Mouse (Mus musculus): Measurements from ENCODE around the gene Samd4. TPM values are rescaled to one million over a fixed set of nuclear protein-coding genes. Genes with fewer than 3 reads are reported as not detected.

Samd4 gene
- polyA plus RNA-seq, 1 experiment from 2014 or later: 14.8 TPM

DNA sequence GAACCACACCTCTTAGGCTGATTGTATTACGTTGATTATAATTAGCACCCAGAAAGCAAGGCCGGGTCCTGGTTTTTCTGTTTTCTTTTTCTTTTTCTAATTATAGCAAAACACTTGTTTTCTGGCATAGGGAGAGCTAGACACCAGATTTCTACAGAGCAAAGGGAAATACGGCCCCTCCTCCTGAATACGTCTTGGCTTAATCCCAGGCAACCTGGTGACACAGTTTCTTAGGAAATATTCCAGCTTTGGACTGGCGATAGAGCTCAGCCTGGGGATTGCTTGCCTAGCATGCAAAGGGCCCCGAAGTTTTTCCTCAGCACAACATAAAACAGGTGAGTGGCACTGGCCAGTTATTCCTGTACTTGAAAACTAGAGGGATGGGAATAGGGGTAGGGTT lies 31.7 kb downstream of the Samd4 start:
- Histone ChIP-seq H3K9me3 (no peaks in the 10 kb centered on the region), H3K4me2 (replicated peaks) (no peak overlapping the region), H3K36me3 (peaks cover 4% of the 10 kb centered on the region), H3K4me3 (no peak overlapping the region), H3K27ac (no peak overlapping the region), H3K9ac (no peak overlapping the region), H3K4me1 (peaks cover 7% of the 10 kb centered on the region), H3K27me3 (no peaks in the 10 kb centered on the region)
- WGBS: 74% methylated on average over 6 of the region's 6 CpGs
- ATAC-seq (ENCODE audit: low FRiP score, low read depth): no peak

DNA sequence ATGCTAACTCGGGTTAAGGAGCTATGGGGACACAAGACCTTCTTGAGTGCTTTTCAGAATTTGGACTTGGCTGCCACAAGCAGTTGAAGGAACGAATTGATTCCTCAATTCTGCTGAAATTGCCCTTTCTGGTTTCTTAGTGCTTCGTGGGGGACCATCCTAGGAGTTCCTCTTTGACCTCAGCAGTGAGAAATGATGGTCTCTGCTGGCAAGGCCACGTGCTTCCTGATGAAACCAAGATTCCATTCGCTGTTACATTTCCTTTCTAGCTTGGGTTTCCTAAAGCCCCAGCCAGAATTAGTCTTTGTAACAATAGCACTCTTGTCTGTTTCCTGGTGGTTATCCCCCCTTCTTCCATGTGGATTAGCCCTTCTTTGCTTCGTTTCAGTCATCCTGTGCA lies 32.9 kb downstream of the Samd4 start:
- Histone ChIP-seq H3K4me2 (replicated peaks) (no peak overlapping the region), H3K9me3 (no peaks in the 10 kb centered on the region), H3K4me1 (peaks cover 13% of the 10 kb centered on the region), H3K27me3 (no peaks in the 10 kb centered on the region), H3K36me3 (no peaks in the 10 kb centered on the region; the same call in 1 of the 2 replicates), H3K27ac (0 out of 2 replicates have a peak overlapping the region, but pooled peaks have one; percentile 6), H3K4me3 (no peak overlapping the region), H3K9ac (no peak overlapping the region)
- no peak for ATAC-seq (ENCODE audit: low FRiP score, low read depth)
- 70% methylated on average over 6 of the region's 6 CpGs for WGBS

DNA sequence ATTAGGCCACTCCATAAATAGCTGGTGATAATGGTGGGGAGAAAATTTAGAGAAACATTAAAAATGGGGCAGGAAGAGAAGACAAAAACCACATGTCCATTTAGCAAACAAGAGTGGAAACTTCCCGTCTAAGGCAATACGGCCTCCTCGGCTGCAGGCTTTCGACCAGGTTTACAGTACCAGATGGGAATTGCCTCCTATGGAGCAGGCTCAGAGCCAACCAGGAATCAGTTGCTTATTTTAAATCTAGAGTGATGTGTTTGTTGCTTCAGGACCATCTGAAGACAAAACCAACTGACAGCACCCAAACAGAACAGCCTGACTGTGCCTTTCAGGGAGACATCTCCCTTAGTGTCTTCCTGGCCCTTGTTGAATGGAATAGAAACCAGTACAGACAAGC lies 33.9 kb downstream of the Samd4 start:
- no peaks in the 10 kb centered on the region for H3K36me3 ChIP-seq
- no peaks in the 10 kb centered on the region for H3K27me3 ChIP-seq
- 59% methylated on average over 4 of the region's 4 CpGs for WGBS
- no peak overlapping the region for H3K27ac ChIP-seq
- no peak overlapping the region for H3K4me3 ChIP-seq
- no peak overlapping the region for H3K4me2 ChIP-seq (replicated peaks)
- no peak overlapping the region for H3K9ac ChIP-seq
- H3K4me1 ChIP-seq: peaks cover 17% of the 10 kb centered on the region
- ATAC-seq (ENCODE audit: low FRiP score, low read depth): no peak
- no peaks in the 10 kb centered on the region for H3K9me3 ChIP-seq

DNA sequence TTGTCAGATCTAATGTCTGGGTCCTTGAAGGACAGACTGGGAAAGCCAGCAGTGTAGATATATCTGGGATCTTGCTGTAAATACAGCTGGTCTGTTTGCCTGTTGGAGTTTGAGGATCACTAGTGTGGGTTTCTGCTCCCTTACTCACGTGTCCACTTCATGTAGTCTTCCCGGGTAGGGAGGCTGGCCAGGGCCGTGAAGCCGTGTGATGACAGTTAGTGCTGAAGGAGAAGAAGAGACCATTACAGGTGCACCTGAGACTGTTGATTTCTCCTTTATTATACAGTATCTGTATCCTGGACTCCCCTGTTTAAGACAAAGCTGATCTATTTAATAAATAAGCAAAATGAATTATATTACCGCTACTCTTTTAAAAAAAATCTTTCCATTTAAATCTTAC lies 34.5 kb downstream of the Samd4 start:
- H3K4me1 ChIP-seq: peaks cover 17% of the 10 kb centered on the region
- WGBS: 92% methylated on average over 5 of the region's 5 CpGs
- no peak overlapping the region for H3K27ac ChIP-seq
- no peaks in the 10 kb centered on the region for H3K9me3 ChIP-seq
- ATAC-seq (ENCODE audit: low FRiP score, low read depth): no peak
- no peaks in the 10 kb centered on the region for H3K36me3 ChIP-seq
- H3K4me3 ChIP-seq: no peak overlapping the region
- H3K4me2 ChIP-seq (replicated peaks): no peak overlapping the region
- H3K27me3 ChIP-seq: no peaks in the 10 kb centered on the region
- no peak overlapping the region for H3K9ac ChIP-seq

DNA sequence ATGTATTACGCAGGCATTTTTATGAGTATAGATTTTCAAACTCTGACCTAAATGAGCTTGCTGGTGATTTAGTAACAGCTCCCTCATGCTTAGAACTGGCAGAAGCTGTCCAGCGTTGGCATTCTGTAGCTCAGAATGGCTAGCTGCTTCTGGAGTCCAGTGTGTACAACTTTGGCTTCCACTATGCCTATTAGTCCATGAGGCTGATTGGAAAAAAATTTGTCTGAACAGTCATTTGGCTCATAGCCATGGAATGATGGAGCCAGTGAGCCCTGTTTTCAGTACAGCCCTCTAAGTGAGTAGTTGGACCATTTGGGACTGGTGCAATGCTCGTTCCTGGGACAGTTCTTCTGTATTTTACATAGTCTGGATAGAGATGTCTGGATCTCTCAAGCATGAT lies 34.9 kb downstream of the Samd4 start:
- peaks cover 17% of the 10 kb centered on the region for H3K4me1 ChIP-seq
- H3K9ac ChIP-seq: no peak overlapping the region
- ATAC-seq (ENCODE audit: low FRiP score, low read depth): no peak
- no peak overlapping the region for H3K4me3 ChIP-seq
- no peak overlapping the region for H3K4me2 ChIP-seq (replicated peaks)
- no peaks in the 10 kb centered on the region for H3K27me3 ChIP-seq
- H3K36me3 ChIP-seq: no peaks in the 10 kb centered on the region
- 82% methylated on average over 3 of the region's 3 CpGs for WGBS
- H3K9me3 ChIP-seq: no peaks in the 10 kb centered on the region
- H3K27ac ChIP-seq: no peak overlapping the region

DNA sequence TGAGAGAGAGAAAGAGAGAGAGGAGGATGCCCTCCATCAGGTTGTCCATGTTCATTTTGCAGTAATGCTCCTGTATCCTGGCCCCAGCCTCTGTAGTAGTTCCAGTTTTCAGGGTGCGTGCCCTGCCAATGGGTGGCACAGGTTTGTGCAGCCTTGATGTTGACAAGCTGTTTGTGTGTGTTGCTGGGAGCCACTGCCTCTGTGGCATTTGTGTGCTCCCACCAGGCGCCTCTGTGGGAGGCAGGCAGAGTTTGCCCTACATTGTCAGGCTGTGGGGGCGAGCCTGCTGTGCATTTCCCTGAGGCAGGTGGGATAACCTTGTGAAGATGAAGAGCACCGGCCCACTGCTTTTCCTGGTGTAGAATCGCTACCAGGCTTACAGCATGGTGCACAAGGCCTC lies 37.8 kb downstream of the Samd4 start:
- no peak for ATAC-seq (ENCODE audit: low FRiP score, low read depth)
- no peak overlapping the region for H3K9ac ChIP-seq
- no peak overlapping the region for H3K4me2 ChIP-seq (replicated peaks)
- no peaks in the 10 kb centered on the region for H3K36me3 ChIP-seq
- H3K27ac ChIP-seq: no peak overlapping the region
- H3K4me1 ChIP-seq: peaks cover 23% of the 10 kb centered on the region
- H3K9me3 ChIP-seq: no peaks in the 10 kb centered on the region
- H3K27me3 ChIP-seq: no peaks in the 10 kb centered on the region
- WGBS: 86% methylated on average over 5 of the region's 5 CpGs
- H3K4me3 ChIP-seq: no peak overlapping the region

DNA sequence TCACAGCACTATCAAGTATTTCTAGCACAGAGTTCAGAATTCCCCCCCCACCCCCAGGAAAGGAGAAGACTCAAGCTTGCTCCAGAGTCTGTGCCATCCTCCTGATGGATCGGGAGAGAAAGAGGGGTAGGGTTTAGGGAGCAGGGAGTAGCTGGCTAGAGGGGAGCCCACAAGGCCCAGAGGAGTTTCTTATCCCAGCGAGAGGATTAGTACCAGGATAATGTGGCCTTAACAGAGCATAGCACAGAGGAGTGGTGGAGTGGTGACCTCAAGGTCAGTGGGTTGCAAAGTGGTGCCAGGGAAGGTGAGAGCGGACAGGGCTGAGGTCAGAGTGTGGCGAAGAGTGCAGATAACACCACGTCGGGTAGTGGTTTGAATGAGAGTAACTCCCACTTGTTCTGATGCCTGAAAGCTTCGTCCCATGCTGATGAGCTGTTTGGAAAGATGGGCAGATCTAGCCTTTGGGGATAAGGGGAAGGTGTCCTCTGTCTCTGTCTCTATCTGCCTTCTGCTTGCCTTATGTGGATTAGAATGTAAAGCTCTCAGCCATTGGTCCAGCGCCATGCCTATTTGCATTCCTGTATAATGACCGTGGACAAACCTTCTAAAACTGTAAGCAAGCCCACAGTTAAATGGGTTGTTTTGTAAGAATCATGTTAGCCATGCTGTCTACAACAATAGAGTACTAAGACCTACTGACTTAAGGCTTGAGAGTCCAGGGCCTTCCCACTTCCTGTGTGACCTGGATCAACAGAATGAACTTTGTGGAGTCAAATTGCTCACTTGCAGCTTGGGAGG lies 38.7 kb downstream of the Samd4 start:
- Histone ChIP-seq H3K4me2 (replicated peaks) (no peak overlapping the region), H3K9ac (no peak overlapping the region), H3K27ac (no peak overlapping the region), H3K4me1 (peaks cover 21% of the 10 kb centered on the region), H3K4me3 (no peak overlapping the region), H3K36me3 (peaks cover 3% of the 10 kb centered on the region; the same call in 1 of the 2 replicates), H3K27me3 (no peaks in the 10 kb centered on the region), H3K9me3 (no peaks in the 10 kb centered on the region)
- no peak for ATAC-seq (ENCODE audit: low FRiP score, low read depth)
- 77% methylated on average over 9 of the region's 9 CpGs for WGBS

DNA sequence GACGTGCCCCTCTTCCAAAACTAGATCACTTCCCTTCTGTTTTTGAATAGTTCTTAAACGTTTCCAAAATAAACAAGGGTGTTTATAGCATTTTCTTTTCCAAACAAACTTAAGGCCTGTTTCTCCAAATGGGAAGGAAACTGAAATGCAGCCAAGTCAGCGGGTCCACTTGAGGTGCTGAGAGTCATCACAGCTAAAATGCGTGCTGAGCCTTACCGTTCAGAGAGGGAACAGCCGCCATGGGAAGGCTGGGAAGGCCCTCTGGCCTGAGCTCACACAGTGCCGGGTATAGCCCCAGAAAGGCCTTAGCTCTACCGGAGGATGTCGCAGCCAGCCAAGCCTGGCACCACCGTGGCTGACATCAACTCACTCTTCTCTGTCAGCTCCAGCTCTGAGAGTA lies 41.3 kb downstream of the Samd4 start:
- no peak overlapping the region for H3K4me2 ChIP-seq (replicated peaks)
- H3K4me1 ChIP-seq: peaks cover 21% of the 10 kb centered on the region
- H3K36me3 ChIP-seq: peaks cover 6% of the 10 kb centered on the region
- H3K9me3 ChIP-seq: no peaks in the 10 kb centered on the region
- no peak overlapping the region for H3K9ac ChIP-seq
- H3K4me3 ChIP-seq: no peak overlapping the region
- H3K27ac ChIP-seq: no peak overlapping the region
- no peak for ATAC-seq (ENCODE audit: low FRiP score, low read depth)
- no peaks in the 10 kb centered on the region for H3K27me3 ChIP-seq
- 74% methylated on average over 10 of the region's 10 CpGs for WGBS

DNA sequence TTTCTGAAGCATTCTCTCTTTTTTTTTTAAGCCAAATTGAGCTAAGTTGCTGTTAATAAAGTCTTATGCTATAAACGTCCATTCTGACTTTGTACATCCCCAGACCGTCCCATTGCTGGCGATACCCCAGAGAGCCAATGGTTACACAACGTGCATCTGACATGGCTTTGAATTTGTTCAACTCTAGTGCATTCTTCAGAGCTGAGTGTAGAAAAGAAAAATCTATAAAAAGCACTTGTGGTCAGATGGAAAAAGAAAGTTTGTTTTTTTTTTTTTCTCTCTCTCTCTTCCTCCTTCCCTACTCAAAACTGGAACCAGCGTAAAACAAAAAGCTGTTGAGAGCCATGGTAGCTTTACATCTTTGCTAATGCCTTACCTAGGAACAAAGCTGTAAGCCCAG lies 41.8 kb downstream of the Samd4 start:
- 84% methylated on average over 5 of the region's 5 CpGs for WGBS
- no peaks in the 10 kb centered on the region for H3K9me3 ChIP-seq
- H3K4me3 ChIP-seq: no peak overlapping the region
- H3K4me1 ChIP-seq: peaks cover 21% of the 10 kb centered on the region
- ATAC-seq (ENCODE audit: low FRiP score, low read depth): no peak
- H3K36me3 ChIP-seq: peaks cover 6% of the 10 kb centered on the region
- no peak overlapping the region for H3K27ac ChIP-seq
- H3K27me3 ChIP-seq: no peaks in the 10 kb centered on the region
- H3K4me2 ChIP-seq (replicated peaks): no peak overlapping the region
- no peak overlapping the region for H3K9ac ChIP-seq

DNA sequence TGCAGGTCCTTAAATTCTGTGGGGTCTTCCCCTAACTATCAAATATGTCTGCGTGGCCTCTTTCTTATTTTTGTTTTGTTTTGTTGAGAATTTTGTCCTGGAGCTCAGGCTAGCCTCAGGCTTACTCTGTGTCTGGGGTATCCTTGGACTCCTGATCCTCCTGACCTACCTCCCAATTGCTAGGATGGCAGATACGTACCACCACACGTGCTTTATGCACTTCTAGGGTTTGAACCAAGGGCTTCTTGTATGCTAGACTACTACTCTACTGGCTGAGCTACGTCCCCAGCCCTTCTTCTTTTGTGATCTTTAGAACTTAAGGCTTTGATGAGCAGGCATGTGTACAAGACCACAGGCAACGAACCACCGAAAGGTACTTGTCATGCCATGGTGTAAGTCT lies 45.9 kb downstream of the Samd4 start:
- no peaks in the 10 kb centered on the region for H3K27me3 ChIP-seq
- peaks cover 17% of the 10 kb centered on the region; the same call in 1 of the 2 replicates for H3K4me1 ChIP-seq
- WGBS: 93% methylated on average over 6 of the region's 6 CpGs
- no peak for ATAC-seq (ENCODE audit: low FRiP score, low read depth)
- no peak overlapping the region for H3K4me2 ChIP-seq (replicated peaks)
- no peak overlapping the region for H3K4me3 ChIP-seq
- no peak overlapping the region for H3K27ac ChIP-seq
- peaks cover 6% of the 10 kb centered on the region for H3K36me3 ChIP-seq
- no peaks in the 10 kb centered on the region for H3K9me3 ChIP-seq
- no peak overlapping the region for H3K9ac ChIP-seq

DNA sequence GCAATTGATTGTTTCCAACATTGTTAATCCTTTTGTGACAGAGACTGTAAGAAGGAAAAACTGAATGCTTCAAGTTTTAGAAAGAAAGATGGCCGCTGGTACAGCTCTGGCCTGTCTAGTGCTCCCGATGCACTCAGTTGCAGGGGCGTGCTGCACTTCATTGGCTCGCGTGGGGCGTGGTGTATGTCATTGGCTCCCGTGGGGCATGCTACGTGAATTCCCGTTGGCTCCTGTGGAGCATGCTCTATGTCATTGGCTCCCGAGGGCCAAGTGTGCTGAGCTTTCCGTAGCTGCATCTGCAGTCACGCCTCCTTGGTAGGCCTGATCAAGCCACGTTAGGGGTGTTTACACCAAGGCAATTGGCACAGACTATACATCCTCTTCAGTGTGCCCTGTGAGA lies 49.5 kb downstream of the Samd4 start:
- Histone ChIP-seq H3K27ac (no peak overlapping the region), H3K9me3 (no peaks in the 10 kb centered on the region), H3K4me3 (no peak overlapping the region), H3K4me2 (replicated peaks) (no peak overlapping the region), H3K4me1 (peaks cover 8% of the 10 kb centered on the region; the same call in 1 of the 2 replicates), H3K9ac (no peak overlapping the region), H3K27me3 (no peaks in the 10 kb centered on the region), H3K36me3 (peaks cover 1% of the 10 kb centered on the region; the same call in 1 of the 2 replicates)
- no peak for ATAC-seq (ENCODE audit: low FRiP score, low read depth)
- WGBS: 89% methylated on average over 13 of the region's 13 CpGs

DNA sequence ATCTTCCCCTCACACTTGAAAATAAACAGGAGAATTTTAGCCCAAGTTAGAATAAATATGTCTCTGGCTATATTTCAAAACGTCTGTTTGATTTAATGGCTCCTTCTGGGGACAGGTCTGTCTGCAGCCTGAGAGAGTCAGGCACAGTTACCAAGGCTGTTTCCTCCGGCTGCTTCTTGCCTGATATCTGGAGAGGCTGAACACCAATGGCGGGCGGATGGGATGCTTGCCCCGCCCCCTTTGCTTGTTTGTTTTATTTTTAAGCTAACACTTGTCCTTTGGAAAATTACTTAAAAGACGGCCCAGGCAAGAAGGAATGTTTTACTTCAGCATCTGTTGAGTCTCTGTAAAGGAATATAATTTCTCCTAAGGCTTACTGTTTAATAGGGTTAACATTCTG lies 50.1 kb downstream of the Samd4 start:
- no peak overlapping the region for H3K27ac ChIP-seq
- H3K9ac ChIP-seq: no peak overlapping the region
- H3K4me1 ChIP-seq: peaks cover 8% of the 10 kb centered on the region; the same call in 1 of the 2 replicates
- H3K27me3 ChIP-seq: no peaks in the 10 kb centered on the region
- H3K9me3 ChIP-seq: no peaks in the 10 kb centered on the region
- WGBS: 49% methylated on average over 6 of the region's 6 CpGs
- ATAC-seq (ENCODE audit: low FRiP score, low read depth): no peak
- H3K4me3 ChIP-seq: no peak overlapping the region
- no peaks in the 10 kb centered on the region for H3K36me3 ChIP-seq
- no peak overlapping the region for H3K4me2 ChIP-seq (replicated peaks)

DNA sequence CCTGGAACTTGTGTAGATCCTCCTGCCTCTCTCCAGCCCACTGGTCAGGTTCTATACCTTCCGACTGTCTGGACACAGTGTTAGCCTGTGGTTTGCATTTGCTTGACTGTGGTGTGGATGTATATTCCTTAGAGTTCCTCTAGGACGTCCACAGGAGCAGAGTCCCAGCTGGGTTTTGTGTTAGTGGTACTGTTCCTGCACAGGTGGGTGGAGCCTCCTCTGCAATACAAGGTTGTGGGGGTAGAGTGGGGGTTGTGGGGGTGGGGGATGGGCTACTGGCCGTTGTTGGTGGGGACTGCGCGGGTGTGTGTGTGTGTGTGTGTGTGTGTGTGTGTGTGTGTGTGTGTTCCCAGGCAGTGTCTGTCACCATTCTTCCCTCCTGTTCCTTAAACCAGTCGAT lies 58.4 kb downstream of the Samd4 start:
- H3K4me2 ChIP-seq (replicated peaks): peak overlapping the region; percentile 48
- no peaks in the 10 kb centered on the region for H3K36me3 ChIP-seq
- peaks cover 63% of the 10 kb centered on the region for H3K4me1 ChIP-seq
- no peaks in the 10 kb centered on the region for H3K9me3 ChIP-seq
- peak; percentile 57 for ATAC-seq (ENCODE audit: low FRiP score, low read depth)
- 19% methylated on average over 6 of the region's 6 CpGs for WGBS
- H3K27me3 ChIP-seq: no peaks in the 10 kb centered on the region
- H3K27ac ChIP-seq: peak overlapping the region; percentile 92
- no peak overlapping the region for H3K9ac ChIP-seq
- H3K4me3 ChIP-seq: no peak overlapping the region
